Mouse (Mus musculus): ENCODE measurements at regions not wholly inside any gene's neighbourhood (a gene's known extent, or its start where the extent isn't known, plus 50 kb on each side); places are given as distances from the start of the nearest gene placed in this dataset.

- DNase-seq (ENCODE audit: low spot score), result peak; percentile 50
- WGBS, result 25% methylated on average over 3 of the region's 3 CpGs
- Histone ChIP-seq H3K4me1 (replicated peaks; ENCODE audit: control insufficient read depth, insufficient read depth, low read length) (no peaks in the 10 kb centered on the region), H3K4me3 (ENCODE audit: low read depth, low read length) (no peak overlapping the region), H3K4me2 (replicated peaks; ENCODE audit: low read depth, low read length) (no peak overlapping the region), H3K36me3 (ENCODE audit: control insufficient read depth, insufficient read depth, low read length) (no peaks in the 10 kb centered on the region), H3K27me3 (ENCODE audit: control insufficient read depth, insufficient read depth, low read length) (no peaks in the 10 kb centered on the region), H3K27ac (ENCODE audit: low read depth, low read length) (no peak overlapping the region), H3K9me3 (ENCODE audit: control insufficient read depth, low read length) (no peaks in the 10 kb centered on the region), H3K9ac (ENCODE audit: low read depth, low read length) (no peak overlapping the region)
- ATAC-seq (ENCODE audit: low FRiP score), result no peak
Observed at GRCm38 (mm10) chr9:27739287-27739686, 51.3 kb upstream of the Opcml start.

Data from hindbrain, embryonic 11.5 days (tissue).